Mouse (Mus musculus) CD4-positive, CD25-positive, alpha-beta regulatory T cell, adult 9 weeks (primary cell): ENCODE data around the gene Slc25a31. TPM values are rescaled to one million over a fixed set of nuclear protein-coding genes. Genes with fewer than 3 reads are reported as not detected.

Experiments used
- polyA plus RNA-seq: library from polyadenylated mRNA; unstranded; fragments of 100-300 nt; shearing (Covaris generic); gene quantifications from one replicate; pipeline ENCODE4 v1.2.1, GENCODE M21; 2017

Gene Slc25a31
- polyA plus RNA-seq = not detected

DNA sequence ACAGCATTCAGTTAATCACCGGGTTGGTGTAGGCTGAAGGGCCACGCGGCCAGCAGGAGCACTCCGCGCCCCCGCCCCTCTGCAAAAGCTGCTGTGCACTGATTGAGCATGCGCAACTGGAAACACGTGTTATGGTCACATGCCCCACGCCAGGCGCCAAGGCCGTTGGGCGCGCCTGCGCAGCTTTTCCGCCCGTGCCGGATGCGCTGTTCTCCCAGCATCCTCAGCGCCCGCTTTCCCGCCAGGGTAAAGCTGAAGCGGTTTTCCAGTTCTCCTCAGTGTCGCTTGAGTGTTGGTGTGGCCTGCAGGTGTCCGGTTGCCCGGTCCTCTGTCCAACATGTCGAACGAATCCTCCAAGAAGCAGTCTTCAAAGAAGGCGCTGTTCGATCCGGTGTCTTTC is at the start of gene Slc25a31:
Gene Slc25a31, plus strand, starts transcription at position 201 of the 400 bp plus-strand sequence.

GRCm38 (mm10) chr3:40744024-40744835 is 35.6 kb downstream of the Slc25a31 start, which contains the start of gene Hspa4l:
Hspa4l (plus strand) TSS chr3:40744495.

Other genes starting within 250 kb of the Slc25a31 start
- 0.46 TPM for gene Intu, start 177.6 kb upstream of the Slc25a31 start, polyA plus RNA-seq
- 31.4 TPM for gene Hspa4l, start 35.6 kb downstream of the Slc25a31 start, polyA plus RNA-seq
- 10.9 TPM for gene Plk4, start 91.2 kb downstream of the Slc25a31 start, polyA plus RNA-seq
- 23.2 TPM for gene Mfsd8, start 138.0 kb downstream of the Slc25a31 start, polyA plus RNA-seq
- 21.5 TPM for gene Abhd18, start 138.1 kb downstream of the Slc25a31 start, polyA plus RNA-seq
- 0.73 TPM for gene 1700034I23Rik, start 193.7 kb downstream of the Slc25a31 start, polyA plus RNA-seq
- 17.6 TPM for gene Larp1b, start 241.0 kb downstream of the Slc25a31 start, polyA plus RNA-seq